Mouse (Mus musculus) lung, postnatal 0 days (tissue): Measurements from ENCODE around the gene AU021092.

Source experiments
- CTCF ChIP-seq: IDR thresholded peaks from 2 replicates; pipeline ENCODE4 v1.5.1; 2016; ENCODE audit warnings: antibody characterized with exemption, mild to moderate bottlenecking
- EP300 ChIP-seq: IDR thresholded peaks from 2 replicates; pipeline ENCODE4 v1.6.1; 2016; ENCODE audit warnings: antibody characterized with exemption, mild to moderate bottlenecking, control low read depth

DNA sequence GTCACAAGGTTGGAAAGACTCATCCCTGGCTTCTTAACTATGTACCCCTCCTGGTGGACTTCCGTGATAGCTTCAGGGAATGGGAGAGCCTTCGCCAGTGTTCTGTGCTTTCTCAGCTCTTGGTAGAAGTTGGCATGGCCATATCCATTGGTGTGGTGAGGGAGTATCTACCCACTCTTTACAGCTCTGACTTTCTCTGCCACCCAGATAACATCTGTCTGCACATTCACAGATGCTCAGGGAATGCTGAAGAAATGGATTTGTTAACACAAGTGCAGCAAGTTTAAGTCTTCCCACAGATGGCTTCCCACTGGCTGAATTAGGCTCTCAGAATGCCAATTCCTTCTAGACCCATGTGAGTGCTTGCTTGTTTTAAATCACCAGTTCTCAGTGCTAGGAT, 8.0 kb downstream of the AU021092 start:
- TF ChIP-seq EP300 (no peak), CTCF (no peak)
